Mouse (Mus musculus): ENCODE data around the gene Kcnj4. TPM values are rescaled to one million over a fixed set of nuclear protein-coding genes. Genes with fewer than 3 reads are reported as not detected.

Gene Kcnj4
- polyA plus RNA-seq, 1 experiment from 2014 or later, result not detected

DNA sequence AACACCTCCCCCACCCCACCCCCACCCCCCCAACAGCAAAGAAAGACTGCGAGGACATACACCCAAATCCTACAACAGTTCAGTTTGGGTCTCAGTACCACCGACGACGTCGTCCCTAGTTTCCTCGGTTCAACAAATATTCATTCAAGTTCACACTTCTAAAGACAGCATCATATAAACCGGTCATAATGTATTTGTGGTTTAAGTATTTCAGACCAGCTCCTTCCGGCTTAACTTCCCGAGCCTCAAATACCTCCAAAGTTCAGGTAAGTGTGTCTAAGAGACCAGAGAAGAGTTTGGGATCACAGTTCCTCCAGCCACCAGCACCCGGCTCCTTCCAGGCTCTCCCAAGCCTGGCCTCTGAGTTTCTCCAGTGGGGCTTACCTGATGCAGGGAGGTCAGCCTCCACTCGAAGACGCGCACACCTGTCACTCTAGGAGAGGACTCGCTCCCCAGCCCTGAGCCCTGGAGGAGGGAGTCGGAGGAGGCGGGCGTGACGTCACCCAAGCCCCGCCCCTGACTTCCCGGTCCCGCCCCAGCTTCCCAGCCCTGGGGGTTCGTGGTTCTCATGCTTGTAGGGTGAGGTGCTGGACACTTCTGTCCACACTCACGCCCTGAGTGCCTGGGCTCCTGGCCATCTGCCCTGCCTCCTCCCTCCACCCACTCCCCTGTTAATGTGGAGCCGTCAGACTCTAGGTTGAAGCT is 49.8 kb downstream of the Kcnj4 start, which contains the start of gene Csnk1e:
TSS of gene Csnk1e (minus strand) at position 461 of the 705 bp plus-strand sequence.
- peak within 1 kb of the TSS; percentile 60 for H3K4me2 ChIP-seq (ENCODE audit: low read length)
- peak within 1 kb of the TSS; percentile 26 for H3K4me3 ChIP-seq (replicated peaks; ENCODE audit: low read depth, low read length)
- peaks cover 5% of the 10 kb centered on the region for H3K4me1 ChIP-seq (ENCODE audit: control insufficient read depth, insufficient read depth, low read length)
- 0 out of 2 replicates have a peak within 1 kb of the TSS, but pooled peaks have one; percentile 20 for H3K9ac ChIP-seq (replicated peaks; ENCODE audit: low read length)
- no peaks in the 10 kb centered on the region for H3K9me3 ChIP-seq (ENCODE audit: control insufficient read depth, low read length)
- no peak within 1 kb of the TSS for H3K27ac ChIP-seq (replicated peaks; ENCODE audit: low read depth, low read length)
- ATAC-seq (ENCODE audit: low FRiP score, low TSS enrichment) (no peak), DNase-seq (peak; percentile 67)
- no peaks in the 10 kb centered on the region for H3K36me3 ChIP-seq (ENCODE audit: control insufficient read depth, insufficient read depth, low read length)
- 3% methylated on average over 24 of the region's 24 CpGs for WGBS
- no peaks in the 10 kb centered on the region for H3K27me3 ChIP-seq (ENCODE audit: control insufficient read depth, insufficient read depth, low read length)

- Histone ChIP-seq H3K9me3 (ENCODE audit: control insufficient read depth, low read length) (no peaks in the 10 kb centered on the region), H3K27ac (replicated peaks; ENCODE audit: low read depth, low read length) (no peak overlapping the region), H3K9ac (replicated peaks; ENCODE audit: low read length) (no peak overlapping the region), H3K4me3 (replicated peaks; ENCODE audit: low read depth, low read length) (no peak overlapping the region), H3K36me3 (ENCODE audit: control insufficient read depth, insufficient read depth, low read length) (no peaks in the 10 kb centered on the region), H3K27me3 (ENCODE audit: control insufficient read depth, insufficient read depth, low read length) (no peaks in the 10 kb centered on the region), H3K4me2 (ENCODE audit: low read length) (no peak overlapping the region), H3K4me1 (ENCODE audit: control insufficient read depth, insufficient read depth, low read length) (peaks cover 5% of the 10 kb centered on the region)
- 93% methylated on average over 4 of the region's 4 CpGs for WGBS
- DNase-seq (no peak), ATAC-seq (ENCODE audit: low FRiP score, low TSS enrichment) (no peak)
Measured at GRCm38 (mm10) chr15:79453831-79454230, 51.2 kb downstream of the Kcnj4 start.

DNA sequence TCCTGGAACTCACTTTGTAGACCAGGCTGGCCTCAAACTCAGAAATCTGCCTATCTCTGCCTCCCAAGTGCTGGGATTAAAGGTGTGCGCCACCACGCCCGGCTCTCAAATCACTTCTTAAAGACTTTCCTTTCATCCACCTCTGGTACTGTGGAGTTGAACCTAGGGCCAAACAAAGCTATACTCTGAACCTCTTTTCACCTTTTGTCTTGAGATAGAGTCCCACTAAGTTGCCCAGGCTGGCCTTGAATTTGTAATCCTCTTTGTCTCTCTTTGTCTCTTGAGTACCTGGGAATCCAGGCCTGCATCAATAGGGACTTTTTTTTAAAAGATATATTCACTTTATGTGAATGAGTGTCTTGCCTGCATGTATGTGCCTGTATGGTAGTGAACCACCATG is 57.0 kb downstream of the Kcnj4 start:
- no peak overlapping the region for H3K9ac ChIP-seq (replicated peaks; ENCODE audit: low read length)
- no peak overlapping the region for H3K4me2 ChIP-seq (ENCODE audit: low read length)
- H3K4me3 ChIP-seq (replicated peaks; ENCODE audit: low read depth, low read length), result no peak overlapping the region
- WGBS, result 85% methylated on average over 3 of the region's 3 CpGs
- DNase-seq, result no peak
- H3K27me3 ChIP-seq (ENCODE audit: control insufficient read depth, insufficient read depth, low read length), result no peaks in the 10 kb centered on the region
- H3K36me3 ChIP-seq (ENCODE audit: control insufficient read depth, insufficient read depth, low read length), result no peaks in the 10 kb centered on the region
- no peak overlapping the region for H3K27ac ChIP-seq (replicated peaks; ENCODE audit: low read depth, low read length)
- H3K9me3 ChIP-seq (ENCODE audit: control insufficient read depth, low read length), result no peaks in the 10 kb centered on the region
- no peaks in the 10 kb centered on the region for H3K4me1 ChIP-seq (ENCODE audit: control insufficient read depth, insufficient read depth, low read length)
- ATAC-seq (ENCODE audit: low FRiP score, low TSS enrichment), result no peak

DNA sequence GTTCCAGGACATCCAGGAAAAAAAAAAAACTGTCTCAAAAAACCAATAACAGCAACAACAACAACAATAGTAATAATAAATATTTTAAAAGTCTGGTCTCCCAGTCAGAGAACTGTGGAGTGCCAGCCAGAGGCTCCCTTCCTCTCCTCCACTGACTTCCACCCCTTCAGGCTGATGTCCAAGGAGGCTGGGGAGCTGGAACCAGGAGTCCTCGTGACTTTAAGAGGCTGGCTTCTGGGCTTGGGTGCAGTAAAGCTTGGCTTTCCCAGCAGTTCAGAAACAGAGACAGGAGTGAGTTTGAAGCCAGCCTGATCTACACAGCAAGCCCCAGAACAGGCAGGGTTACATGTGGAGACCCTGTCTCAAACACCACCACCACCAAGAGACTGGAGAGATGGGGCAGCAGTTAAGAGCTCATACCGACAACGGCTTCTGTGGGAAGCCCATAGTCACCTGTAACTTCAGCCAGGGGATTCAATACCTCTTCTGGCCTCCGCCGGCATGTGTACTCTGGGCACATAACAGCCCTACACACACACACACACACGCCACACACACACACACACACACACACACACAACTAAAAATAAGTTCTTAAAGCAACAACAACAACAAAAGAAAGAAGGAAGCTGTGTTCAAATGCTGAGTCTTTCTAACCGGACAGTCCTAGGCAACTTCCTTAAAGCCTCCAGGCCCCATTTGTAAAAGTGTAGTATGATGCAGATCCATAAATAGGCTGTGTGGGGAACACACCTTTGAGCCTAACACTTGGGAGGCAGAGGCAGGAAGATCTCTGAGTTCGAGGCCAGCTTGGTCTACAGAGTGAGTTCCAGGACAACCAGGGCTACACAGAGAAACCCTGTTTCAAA is 59.0 kb downstream of the Kcnj4 start:
- WGBS, result 86% methylated on average over 8 of the region's 8 CpGs

GRCm38 (mm10) chr15:79443856-79444410 is 61.1 kb downstream of the Kcnj4 start:
- H3K4me2 ChIP-seq (ENCODE audit: low read length), result no peak overlapping the region
- H3K27me3 ChIP-seq (ENCODE audit: control insufficient read depth, insufficient read depth, low read length), result no peaks in the 10 kb centered on the region
- no peak overlapping the region for H3K27ac ChIP-seq (replicated peaks; ENCODE audit: low read depth, low read length)
- H3K4me3 ChIP-seq (replicated peaks; ENCODE audit: low read depth, low read length), result no peak overlapping the region
- H3K4me1 ChIP-seq (ENCODE audit: control insufficient read depth, insufficient read depth, low read length), result peaks cover 27% of the 10 kb centered on the region
- 44% methylated on average over 7 of the region's 7 CpGs for WGBS
- no peaks in the 10 kb centered on the region for H3K9me3 ChIP-seq (ENCODE audit: control insufficient read depth, low read length)
- H3K9ac ChIP-seq (replicated peaks; ENCODE audit: low read length), result no peak overlapping the region
- no peaks in the 10 kb centered on the region; the same call in 1 of the 2 replicates for H3K36me3 ChIP-seq (ENCODE audit: control insufficient read depth, insufficient read depth, low read length)
- ATAC-seq (ENCODE audit: low FRiP score, low TSS enrichment), result no peak
- DNase-seq, result no peak

More for the DNA sequence above, 59.0 kb downstream of the Kcnj4 start:
- H3K4me3 ChIP-seq (replicated peaks; ENCODE audit: low read depth, low read length), result no peak overlapping the region
- ATAC-seq (ENCODE audit: low FRiP score, low TSS enrichment), result no peak
- H3K27me3 ChIP-seq (ENCODE audit: control insufficient read depth, insufficient read depth, low read length), result no peaks in the 10 kb centered on the region
- no peak overlapping the region for H3K4me2 ChIP-seq (ENCODE audit: low read length)
- H3K36me3 ChIP-seq (ENCODE audit: control insufficient read depth, insufficient read depth, low read length), result no peaks in the 10 kb centered on the region
- no peak overlapping the region for H3K9ac ChIP-seq (replicated peaks; ENCODE audit: low read length)
- DNase-seq, result no peak
- no peak overlapping the region for H3K27ac ChIP-seq (replicated peaks; ENCODE audit: low read depth, low read length)
- peaks cover 8% of the 10 kb centered on the region for H3K4me1 ChIP-seq (ENCODE audit: control insufficient read depth, insufficient read depth, low read length)
- H3K9me3 ChIP-seq (ENCODE audit: control insufficient read depth, low read length), result no peaks in the 10 kb centered on the region

DNA sequence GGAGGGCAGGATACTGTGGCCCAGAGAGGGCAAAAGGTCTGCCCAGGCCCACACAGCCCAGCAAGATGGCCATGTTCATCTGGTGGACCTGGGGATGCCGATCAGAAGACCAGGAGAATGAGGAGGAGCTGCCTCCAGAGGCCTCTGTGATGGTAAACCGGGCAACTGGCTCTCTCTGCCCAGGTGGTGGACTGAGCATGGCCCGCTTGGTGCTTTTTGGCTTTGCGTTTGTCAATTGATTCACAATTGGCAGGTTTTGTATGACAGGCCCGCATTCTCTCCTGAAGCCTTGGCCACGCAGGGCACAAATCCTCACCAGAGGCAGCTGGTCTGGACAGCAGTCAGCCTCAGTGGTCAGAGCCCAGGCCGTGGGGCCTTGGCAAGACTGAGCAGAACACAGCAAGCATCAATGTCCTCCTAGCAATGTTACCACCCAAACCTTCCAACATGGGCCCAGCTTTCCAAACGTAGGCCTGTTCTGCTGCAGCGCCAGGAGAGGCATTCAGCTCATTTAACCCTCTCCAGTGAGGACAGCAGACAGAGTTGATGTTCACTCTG is 62.0 kb downstream of the Kcnj4 start:
- DNase-seq (no peak), ATAC-seq (ENCODE audit: low FRiP score, low TSS enrichment) (no peak)
- Histone ChIP-seq H3K36me3 (ENCODE audit: control insufficient read depth, insufficient read depth, low read length) (peaks cover 8% of the 10 kb centered on the region), H3K9me3 (ENCODE audit: control insufficient read depth, low read length) (no peaks in the 10 kb centered on the region), H3K9ac (replicated peaks; ENCODE audit: low read length) (no peak overlapping the region), H3K4me3 (replicated peaks; ENCODE audit: low read depth, low read length) (no peak overlapping the region), H3K27me3 (ENCODE audit: control insufficient read depth, insufficient read depth, low read length) (no peaks in the 10 kb centered on the region), H3K4me1 (ENCODE audit: control insufficient read depth, insufficient read depth, low read length) (peaks cover 36% of the 10 kb centered on the region), H3K27ac (replicated peaks; ENCODE audit: low read depth, low read length) (peak overlapping the region; percentile 98; the same call in 1 of the 2 replicates), H3K4me2 (ENCODE audit: low read length) (peak overlapping the region; percentile 88; the same call in 1 of the 2 replicates)
- 81% methylated on average over 9 of the region's 9 CpGs for WGBS

DNA sequence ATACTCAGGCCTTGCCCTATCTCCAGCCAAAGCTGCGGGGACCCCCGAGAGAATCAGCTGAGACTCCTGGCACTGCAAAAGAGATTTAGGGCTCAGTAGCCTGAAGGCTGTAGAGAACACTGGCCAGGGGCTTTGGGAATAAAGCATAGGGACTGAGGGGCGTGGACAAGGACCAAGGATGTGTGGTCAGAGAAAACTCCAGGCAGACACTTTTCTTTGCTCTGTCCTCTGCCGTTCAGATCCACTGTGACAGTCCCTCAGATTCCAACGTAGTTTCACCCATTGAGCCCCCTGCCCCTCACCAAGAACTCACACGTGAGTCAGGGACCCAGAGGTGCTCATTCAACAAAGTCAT is 62.8 kb downstream of the Kcnj4 start:
- Histone ChIP-seq H3K4me3 (replicated peaks; ENCODE audit: low read depth, low read length) (peak overlapping the region; percentile 92), H3K9ac (replicated peaks; ENCODE audit: low read length) (peak overlapping the region; percentile 100), H3K36me3 (ENCODE audit: control insufficient read depth, insufficient read depth, low read length) (peaks cover 16% of the 10 kb centered on the region), H3K27me3 (ENCODE audit: control insufficient read depth, insufficient read depth, low read length) (no peaks in the 10 kb centered on the region), H3K4me1 (ENCODE audit: control insufficient read depth, insufficient read depth, low read length) (peaks cover 43% of the 10 kb centered on the region), H3K27ac (replicated peaks; ENCODE audit: low read depth, low read length) (peak overlapping the region; percentile 98), H3K9me3 (ENCODE audit: control insufficient read depth, low read length) (no peaks in the 10 kb centered on the region), H3K4me2 (ENCODE audit: low read length) (peak overlapping the region; percentile 88)
- ATAC-seq (ENCODE audit: low FRiP score, low TSS enrichment) (no peak), DNase-seq (no peak)
- under 1% methylated on average over 6 of the region's 6 CpGs for WGBS
